Mouse (Mus musculus) brain, adult 2 months (tissue): ENCODE measurements at regions not wholly inside any gene's neighbourhood (a gene's known extent, or its start where the extent isn't known, plus 50 kb on each side); places are given as distances from the start of the nearest gene placed in this dataset.

Experiments used
- DNase-seq: peaks from one replicate; pipeline ENCODE4 v3.0.0; 2011; ENCODE audit warnings: low read depth, low spot score

DNA sequence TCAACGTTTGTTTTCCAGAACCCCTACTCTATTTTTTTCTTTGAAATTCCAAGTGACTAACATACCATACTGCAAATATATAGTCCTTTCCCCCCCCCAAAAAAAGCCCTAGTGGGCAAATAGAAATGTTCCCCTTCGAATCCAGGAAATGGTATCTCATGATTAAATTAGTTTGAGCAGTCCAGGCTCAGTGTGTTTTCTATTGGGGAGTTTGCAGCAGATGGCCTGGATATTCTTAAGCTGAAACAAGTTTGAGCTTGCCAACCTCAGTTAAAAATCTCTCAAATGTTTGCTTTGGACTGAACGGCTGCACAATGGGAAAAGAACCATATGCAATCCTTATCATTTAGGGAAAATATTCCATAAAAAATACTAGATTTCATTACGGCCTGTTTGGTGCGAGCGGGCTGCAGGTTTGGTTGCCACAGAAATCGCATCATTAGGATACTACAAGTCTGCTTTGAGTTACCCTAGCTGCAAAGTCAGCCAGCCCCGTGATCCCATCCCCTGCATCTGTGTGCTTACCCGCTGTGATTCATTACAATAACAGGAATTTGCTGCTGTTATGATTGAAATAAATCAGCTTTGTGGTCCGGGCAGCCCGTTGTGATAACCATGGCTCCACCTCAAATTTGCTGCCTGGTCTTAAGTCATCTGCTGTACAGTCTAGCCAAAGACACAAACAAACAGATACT, 227.2 kb upstream of the Zfp637 start:
- peak; percentile 58 for DNase-seq

- no peak for DNase-seq
Measured at GRCm38 (mm10) chr6:117614386-117614785, 226.6 kb upstream of the Zfp637 start.

DNA sequence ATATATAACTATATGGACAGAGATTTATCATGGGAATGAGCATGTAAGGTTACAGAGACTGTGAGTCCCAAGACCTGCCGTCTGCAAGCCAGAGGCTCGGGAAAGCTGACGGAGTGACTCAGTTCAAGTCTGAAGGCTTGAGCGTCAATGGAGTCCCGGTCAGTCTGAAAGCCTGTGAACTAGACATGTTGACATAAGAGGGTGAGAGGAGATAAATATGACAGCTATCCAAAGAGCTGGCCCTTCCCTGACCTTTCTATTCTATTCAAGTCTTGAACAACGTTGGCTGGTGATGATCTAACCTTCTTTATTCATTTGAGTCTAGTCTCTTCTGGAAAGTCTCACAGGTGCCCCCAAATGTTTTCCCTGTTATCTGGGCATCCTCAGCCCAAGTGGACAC, 223.8 kb upstream of the Zfp637 start:
- no peak for DNase-seq

GRCm38 (mm10) chr6:117617951-117618350, 223.0 kb upstream of the Zfp637 start:
- DNase-seq = no peak

- no peak for DNase-seq
Measured at GRCm38 (mm10) chr6:117619606-117620005, 221.4 kb upstream of the Zfp637 start.

GRCm38 (mm10) chr6:117622446-117622845, 218.5 kb upstream of the Zfp637 start:
- no peak for DNase-seq

GRCm38 (mm10) chr6:117622946-117623345, 218.0 kb upstream of the Zfp637 start:
- no peak for DNase-seq

GRCm38 (mm10) chr6:117625716-117626115, 215.3 kb upstream of the Zfp637 start:
- DNase-seq = no peak

GRCm38 (mm10) chr6:117627461-117627860, 213.5 kb upstream of the Zfp637 start:
- DNase-seq = no peak

DNA sequence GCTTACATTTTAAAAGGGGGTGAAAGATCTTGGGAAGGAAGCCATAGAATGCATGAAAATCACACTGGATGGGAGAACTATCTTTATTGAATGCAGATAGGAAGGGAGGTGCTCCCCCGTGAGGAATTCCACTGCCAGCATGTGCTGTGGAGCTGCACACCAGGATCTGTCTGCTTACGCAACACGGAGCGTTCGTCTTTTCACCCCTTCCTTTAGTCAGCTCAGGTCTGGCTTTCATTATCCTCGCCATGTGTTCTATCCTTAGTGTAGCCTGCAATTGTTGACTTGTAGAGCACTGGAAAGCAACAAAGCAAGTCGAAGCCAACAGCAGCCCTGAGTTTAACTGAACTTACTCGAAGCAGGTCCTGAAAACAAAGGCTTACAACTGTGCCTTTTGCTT, 194.4 kb upstream of the Zfp637 start:
- peak; percentile 39 for DNase-seq

DNA sequence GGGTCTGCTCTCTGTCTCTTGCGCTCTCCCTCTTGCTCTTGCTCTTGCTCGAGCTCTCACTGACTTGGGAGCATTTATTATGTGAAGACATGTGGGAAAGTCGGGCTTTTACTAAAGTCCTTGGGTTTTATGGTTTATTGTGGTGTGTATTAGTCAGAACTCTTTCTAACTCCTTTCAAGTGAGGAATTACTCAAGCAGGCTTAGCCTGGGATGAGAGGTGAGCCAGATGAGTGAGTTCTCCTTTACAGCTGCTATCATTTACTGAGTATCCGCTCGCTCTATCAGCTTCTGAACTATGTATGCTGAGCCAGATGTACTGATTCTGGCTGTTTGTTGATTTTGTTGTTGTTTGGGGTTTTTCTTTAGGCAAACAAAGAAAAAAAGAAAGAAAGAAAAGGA, 190.4 kb upstream of the Zfp637 start:
- DNase-seq = no peak

- DNase-seq = no peak
Measured at GRCm38 (mm10) chr6:117651551-117651950, 189.4 kb upstream of the Zfp637 start.

GRCm38 (mm10) chr6:117652012-117652411, 189.0 kb upstream of the Zfp637 start:
- no peak for DNase-seq

DNA sequence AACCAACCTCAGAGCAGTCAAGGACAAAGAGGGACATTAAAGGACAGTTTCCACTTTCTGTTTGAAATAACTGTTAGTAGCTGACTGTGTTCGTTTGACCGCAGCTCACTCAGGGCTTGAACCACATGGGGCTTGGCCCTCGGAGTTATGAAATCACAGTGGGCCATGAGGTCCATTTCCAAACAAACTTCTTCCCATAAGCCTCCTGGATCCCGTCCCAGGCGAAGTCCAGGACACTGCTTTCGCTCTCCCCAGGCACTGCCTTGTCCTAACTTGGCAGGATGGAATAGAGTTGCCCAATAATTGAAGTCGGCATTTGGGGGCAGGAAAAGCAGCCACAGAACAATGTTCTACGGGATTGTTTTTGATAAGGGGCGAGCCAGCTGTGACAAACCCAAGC, 188.1 kb upstream of the Zfp637 start:
- DNase-seq = peak; percentile 16

DNA sequence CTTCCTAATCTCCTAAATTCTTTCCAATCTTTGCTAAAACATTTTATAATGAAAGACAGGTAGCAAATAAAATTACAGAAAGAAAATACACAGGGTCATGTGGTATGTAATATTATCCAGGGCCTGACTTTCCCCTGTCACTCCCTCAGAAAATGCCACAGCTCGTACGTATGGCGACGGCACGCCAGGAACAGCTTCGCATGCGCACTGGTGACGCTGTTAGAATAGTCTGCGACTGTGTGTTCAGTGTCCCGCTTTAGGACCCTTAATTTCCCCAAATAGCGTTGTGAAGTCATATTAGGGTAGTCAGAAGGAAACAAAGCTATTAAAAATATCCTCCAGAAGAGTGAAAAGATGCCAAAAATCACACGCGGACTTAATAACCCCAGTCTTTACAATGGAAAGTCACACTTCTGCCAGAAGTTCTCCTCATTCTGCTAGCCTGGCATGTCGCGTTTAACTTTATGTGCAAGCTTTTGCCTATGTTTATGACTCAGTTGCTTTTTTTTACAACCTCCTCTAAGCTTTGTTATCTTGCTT, 187.0 kb upstream of the Zfp637 start:
- no peak for DNase-seq

GRCm38 (mm10) chr6:117655986-117656385, 185.0 kb upstream of the Zfp637 start:
- DNase-seq = no peak

DNA sequence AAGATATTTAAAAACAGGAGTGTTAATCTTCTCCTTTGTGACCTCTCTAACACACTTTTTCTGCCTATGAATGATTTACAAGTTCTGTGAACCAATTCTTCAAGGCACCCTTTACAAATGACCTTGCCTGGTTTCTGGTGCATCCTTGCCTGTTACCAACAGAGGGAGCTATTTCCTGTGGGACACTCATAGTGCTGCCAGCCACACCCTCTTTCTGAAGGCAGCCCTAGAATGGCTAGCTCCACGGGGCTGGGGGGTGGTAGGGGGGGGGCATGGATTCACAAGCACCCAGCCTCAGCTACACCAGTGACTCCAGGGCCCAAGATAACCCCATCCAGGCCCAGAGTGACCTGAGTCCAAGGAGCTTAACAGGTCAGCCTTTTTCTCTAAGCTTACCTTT, 180.4 kb upstream of the Zfp637 start:
- DNase-seq = peak; percentile 41

- DNase-seq = no peak
Measured at GRCm38 (mm10) chr6:117662635-117663034, 178.3 kb upstream of the Zfp637 start.

DNA sequence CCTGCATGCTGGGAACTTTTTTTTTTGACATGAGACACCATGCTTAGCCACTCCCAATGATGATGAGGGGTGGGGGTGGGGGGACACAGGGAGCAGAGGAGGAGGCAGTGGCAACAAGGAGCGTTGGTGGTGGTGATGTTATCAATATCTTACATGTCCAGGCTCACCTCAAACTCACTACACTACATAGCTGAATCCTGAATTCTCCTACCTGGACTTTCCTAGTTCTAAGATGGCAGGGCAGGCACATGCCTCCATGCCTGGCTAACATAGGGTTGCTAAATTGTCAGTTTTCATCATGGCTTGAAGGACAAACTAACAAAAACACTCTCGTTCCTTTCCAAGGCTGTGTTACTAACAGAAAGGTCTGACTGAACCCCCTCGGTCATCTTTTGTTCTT, 170.6 kb upstream of the Zfp637 start:
- DNase-seq = no peak

GRCm38 (mm10) chr6:117670792-117671525, 170.0 kb upstream of the Zfp637 start:
- DNase-seq = no peak

GRCm38 (mm10) chr6:117675059-117675800, 165.8 kb upstream of the Zfp637 start:
- peak; percentile 39 for DNase-seq
